Mouse (Mus musculus) T-helper 2 cell (primary cell): ENCODE data around the gene Las1l.
"Not testable (repeated sequence)": the region's sequence is repeated elsewhere in the genome, so short reads cannot be mapped to it uniquely, and the experiment has no call there.

Source experiments
- in situ Hi-C: fragments of 300-600 bp; cut with MboI, MseI; formaldehyde crosslinking; loops from one replicate; pipeline ENCODE4 v1.15.1; 2025; ENCODE audit warnings: high pct_unique_total_duplicates

Gene Las1l

GRCm38 (mm10) chrX:95956497-95957293 lies at the start of gene Las1l:
Las1l (minus strand) TSS chrX:95956962.
- in situ Hi-C loops = no loop called here

GRCm38 (mm10) chrX:96006395-96006794 lies 49.6 kb upstream of the Las1l start:
- in situ Hi-C loops = loop anchor here (25.0 kb wide), 2 partner anchors 881 to 1881 kb away; no protein-coding TSS in a partner anchor

- in situ Hi-C loops = no loop called here
Measured at GRCm38 (mm10) chrX:95999601-96000000, 42.8 kb upstream of the Las1l start.

GRCm38 (mm10) chrX:95993206-95993605 lies 36.4 kb upstream of the Las1l start:
- in situ Hi-C loops = no loop called here

GRCm38 (mm10) chrX:95969936-95970335 lies 13.2 kb upstream of the Las1l start:
- in situ Hi-C loops = no loop called here

- in situ Hi-C loops = no loop called here
Measured at GRCm38 (mm10) chrX:95969116-95969515, 12.4 kb upstream of the Las1l start.

- in situ Hi-C loops = no loop called here
Measured at GRCm38 (mm10) chrX:95968594-95968965, 11.8 kb upstream of the Las1l start.

GRCm38 (mm10) chrX:95967847-95968593 lies 11.3 kb upstream of the Las1l start:
- in situ Hi-C loops = no loop called here

- in situ Hi-C loops = no loop called here
Measured at GRCm38 (mm10) chrX:95965036-95965435, 8.3 kb upstream of the Las1l start.

- in situ Hi-C loops = no loop called here
Measured at GRCm38 (mm10) chrX:95963366-95963765, 6.6 kb upstream of the Las1l start.

- in situ Hi-C loops = not testable (repeated sequence)
Measured at GRCm38 (mm10) chrX:95957461-95957860, 699 bp upstream of the Las1l start.

- in situ Hi-C loops = no loop called here
Measured at GRCm38 (mm10) chrX:95950776-95951175, 6.0 kb downstream of the Las1l start.

GRCm38 (mm10) chrX:95948135-95948534 lies 8.6 kb downstream of the Las1l start:
- in situ Hi-C loops = no loop called here

GRCm38 (mm10) chrX:95945496-95945895 lies 11.3 kb downstream of the Las1l start:
- in situ Hi-C loops = no loop called here

- in situ Hi-C loops = no loop called here
Measured at GRCm38 (mm10) chrX:95935481-95935880, 21.3 kb downstream of the Las1l start.

GRCm38 (mm10) chrX:95902716-95903115 lies 54.0 kb downstream of the Las1l start:
- in situ Hi-C loops = no loop called here
